Mouse (Mus musculus) frontal cortex, postnatal 10 days (tissue): ENCODE data around the gene Olfr1392.
A peak's percentile ranks its signal among the peaks of the same experiment; 100 is the strongest.
"Not testable (repeated sequence)": the region's sequence is repeated elsewhere in the genome, so short reads cannot be mapped to it uniquely, and the experiment has no call there.

Experiments used
- DNase-seq, 2 experiments: peaks; one replicate each; pipeline ENCODE4 v3.0.0; 2022; ENCODE audit warnings: low spot score in 2 of 2, mixed read lengths in 1 of 2

Gene Olfr1392

GRCm38 (mm10) chr11:49284982-49285381, at the start of gene Olfr1392:
Olfr1392 (plus strand) TSS chr11:49285282.
- DNase-seq = not testable (repeated sequence)

GRCm38 (mm10) chr11:49235459-49236207, 49.4 kb upstream of the Olfr1392 start:
- DNase-seq = no peak

DNA sequence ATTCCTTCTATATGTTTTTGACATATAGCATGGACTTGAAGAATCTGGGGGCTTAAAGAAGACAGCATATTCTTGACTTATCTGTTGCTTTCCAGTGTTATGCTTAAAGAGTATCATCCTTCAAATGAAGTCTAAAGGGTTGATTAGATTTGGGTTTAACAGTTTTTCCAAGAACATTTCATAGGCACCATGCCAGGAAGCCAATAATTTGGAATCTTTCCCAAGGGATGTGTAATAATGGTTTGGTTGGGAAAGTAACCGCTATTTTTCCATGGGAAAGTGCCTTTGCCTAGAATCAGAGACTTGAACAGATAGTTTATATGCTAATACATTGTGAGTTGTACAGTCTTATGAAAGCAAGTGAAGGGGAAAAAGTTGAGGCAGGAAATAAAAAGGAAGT, 48.2 kb upstream of the Olfr1392 start:
- no peak for DNase-seq

GRCm38 (mm10) chr11:49237532-49237931, 47.5 kb upstream of the Olfr1392 start:
- no peak for DNase-seq

DNA sequence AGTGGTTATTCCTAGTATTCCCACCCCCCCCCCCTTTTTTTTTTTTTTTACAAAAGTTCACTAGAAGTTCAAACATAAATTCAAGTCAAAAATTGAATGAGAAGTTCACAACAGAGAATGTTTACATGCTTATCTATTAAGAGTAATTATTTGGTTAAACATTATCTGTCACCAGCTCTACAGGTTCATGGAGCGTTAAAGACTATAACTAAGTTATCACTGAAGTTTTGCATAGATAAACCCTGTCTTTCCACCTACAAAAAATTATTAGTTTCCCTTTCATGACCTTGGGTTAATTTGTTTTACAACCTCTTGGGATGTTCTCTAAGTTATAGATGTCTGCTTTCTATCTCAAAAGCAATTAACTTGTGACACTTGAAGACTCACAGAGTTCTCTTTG, 44.8 kb upstream of the Olfr1392 start:
- no peak for DNase-seq

DNA sequence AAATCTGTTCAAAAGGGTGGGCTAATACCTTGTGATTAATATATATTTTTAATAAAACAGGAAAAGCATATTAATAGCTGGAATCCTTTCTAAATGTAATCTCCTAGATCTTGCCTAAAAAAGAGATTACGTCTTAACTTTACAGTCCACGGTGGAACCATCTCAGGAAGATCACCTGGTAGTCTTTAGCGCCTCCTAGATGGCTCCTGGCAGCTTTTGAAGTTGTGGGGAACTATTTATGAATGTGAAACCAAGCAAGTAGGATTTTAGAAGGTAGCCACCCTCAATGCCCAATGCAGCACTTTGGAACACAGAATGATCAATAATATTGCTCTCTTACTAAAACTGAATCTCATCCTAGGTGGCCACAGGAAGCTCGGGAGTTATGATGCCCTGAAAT, 44.2 kb upstream of the Olfr1392 start:
- DNase-seq = no peak

DNA sequence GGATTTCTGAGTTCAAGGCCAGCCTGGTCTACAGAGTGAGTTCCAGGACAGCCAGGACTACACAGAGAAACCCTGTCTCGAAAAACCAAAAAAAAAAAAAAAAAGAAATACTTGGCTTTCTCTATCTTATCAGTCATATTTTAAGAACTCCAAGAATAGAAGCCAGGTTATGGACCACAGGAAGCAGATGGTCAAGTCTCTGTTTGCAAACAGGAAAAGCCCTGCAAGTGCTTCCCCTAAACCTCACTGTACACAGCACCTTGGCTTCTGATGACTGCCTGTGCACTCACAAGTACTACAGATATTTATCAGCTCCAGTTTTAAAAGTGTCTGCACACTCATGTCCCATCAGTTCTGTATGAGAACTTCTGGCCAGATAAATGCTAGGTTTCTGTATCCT, 43.6 kb upstream of the Olfr1392 start:
- no peak for DNase-seq

DNA sequence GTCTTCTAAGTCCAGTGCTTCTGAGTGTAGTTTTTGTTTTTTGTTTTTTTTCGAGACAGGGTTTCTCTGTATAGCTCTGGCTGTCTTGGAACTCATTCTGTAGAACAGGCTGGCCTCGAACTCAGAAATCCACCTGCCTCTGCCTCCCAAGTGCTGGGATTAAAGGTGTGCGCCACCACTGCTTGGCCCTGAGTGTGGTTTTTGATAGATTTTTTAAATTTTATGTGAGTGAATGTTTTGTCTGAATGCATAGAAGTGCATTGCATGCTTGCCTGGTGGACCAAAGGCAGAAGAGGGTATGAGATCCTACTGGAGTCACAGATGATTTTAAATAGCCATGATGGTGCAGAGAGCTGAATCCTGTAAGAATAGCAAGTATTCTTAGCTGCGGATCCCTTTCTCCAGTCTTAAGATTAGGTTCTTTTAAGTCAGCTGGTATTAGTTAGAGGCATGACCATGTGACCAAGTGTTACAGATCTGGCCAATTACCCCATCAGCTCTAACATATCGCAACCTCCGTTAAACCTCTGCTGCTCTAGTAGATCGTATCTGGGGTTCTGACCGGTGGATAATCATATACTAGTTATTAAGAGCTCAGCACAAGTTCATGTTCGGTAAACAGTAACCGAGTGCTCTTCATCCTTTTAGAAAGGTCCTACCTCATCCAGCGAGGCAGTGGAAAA, 42.0 kb upstream of the Olfr1392 start:
- no peak for DNase-seq

- DNase-seq = peak; percentile 88 to 92
Measured at GRCm38 (mm10) chr11:49243727-49244594, 41.1 kb upstream of the Olfr1392 start, which contains the start of gene Mgat1. Mgat1 (plus strand) TSS chr11:49244191.

DNA sequence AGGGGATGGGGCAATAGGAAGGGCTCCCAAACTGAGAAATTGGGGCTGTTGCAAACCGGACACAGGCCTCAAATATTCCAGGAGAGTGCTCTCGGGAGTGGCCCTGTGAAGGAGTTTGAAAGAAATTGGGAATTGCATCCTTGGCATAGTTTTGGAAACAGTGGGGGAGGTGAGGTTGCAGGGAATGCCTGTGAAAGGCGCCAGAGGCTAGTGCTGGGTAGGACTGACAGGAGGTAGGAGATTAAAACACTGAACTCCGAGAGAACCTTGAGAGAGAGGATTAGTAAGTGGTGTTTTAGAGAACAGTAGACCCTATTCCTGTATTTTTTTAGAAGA, 40.5 kb upstream of the Olfr1392 start:
- DNase-seq = no peak

DNA sequence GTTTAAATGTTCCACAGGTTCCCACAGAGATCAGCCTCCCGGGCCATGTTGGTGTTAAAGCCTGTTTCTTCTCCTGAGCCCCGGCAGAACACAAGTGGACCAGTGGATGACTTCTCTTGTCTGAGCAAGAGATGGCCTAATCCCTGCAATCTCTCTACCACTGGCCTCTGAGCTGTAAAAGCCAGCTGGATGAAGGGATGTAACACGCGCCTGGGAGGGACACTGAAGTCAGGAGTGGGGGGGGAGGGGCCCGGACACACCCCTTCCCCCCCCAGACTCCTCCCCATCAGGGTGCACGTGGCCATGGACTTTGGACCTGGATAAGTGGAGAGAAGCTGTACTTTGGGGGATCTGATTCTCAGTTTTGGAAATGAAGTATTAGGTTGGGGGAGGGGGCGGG, 39.9 kb upstream of the Olfr1392 start:
- no peak for DNase-seq

- DNase-seq = no peak
Measured at GRCm38 (mm10) chr11:49245634-49246415, 39.3 kb upstream of the Olfr1392 start.

GRCm38 (mm10) chr11:49246523-49246922, 38.6 kb upstream of the Olfr1392 start:
- DNase-seq = no peak

GRCm38 (mm10) chr11:49247255-49247654, 37.8 kb upstream of the Olfr1392 start:
- no peak for DNase-seq

DNA sequence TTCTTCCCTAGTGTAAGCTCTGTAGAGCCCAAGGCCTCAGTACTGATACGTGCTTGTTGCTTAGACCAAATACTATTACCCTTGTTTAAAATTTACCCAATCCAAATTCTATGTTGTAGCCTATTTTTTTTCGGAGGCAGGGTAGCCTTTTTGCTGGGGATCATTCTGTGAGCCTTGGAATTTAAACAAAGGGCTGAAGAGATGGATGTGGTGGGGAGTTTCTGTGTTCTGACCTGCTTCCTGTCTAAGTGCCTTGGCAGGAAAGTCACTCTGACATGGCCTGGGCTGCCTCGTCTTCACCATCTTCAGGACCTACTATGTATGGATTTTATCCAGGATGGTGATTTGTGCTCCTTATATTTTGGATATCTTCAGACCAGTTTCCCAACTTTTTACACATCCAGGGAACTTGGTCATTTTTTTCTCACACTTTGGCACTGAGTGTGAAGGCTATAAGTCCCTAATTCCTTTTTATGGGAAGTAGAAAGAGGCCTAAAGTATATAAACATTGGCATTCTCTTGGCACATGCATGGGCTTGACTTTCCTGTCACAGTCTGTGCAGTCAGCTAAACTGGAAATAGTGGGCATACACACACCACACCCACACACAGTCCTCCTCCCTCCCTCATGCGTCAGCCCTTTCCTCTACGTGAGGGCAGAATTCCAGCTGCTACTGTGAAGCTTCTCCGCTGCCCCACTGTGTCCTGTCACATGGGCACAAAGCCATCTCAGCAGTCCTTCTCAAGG, 36.7 kb upstream of the Olfr1392 start:
- no peak for DNase-seq

DNA sequence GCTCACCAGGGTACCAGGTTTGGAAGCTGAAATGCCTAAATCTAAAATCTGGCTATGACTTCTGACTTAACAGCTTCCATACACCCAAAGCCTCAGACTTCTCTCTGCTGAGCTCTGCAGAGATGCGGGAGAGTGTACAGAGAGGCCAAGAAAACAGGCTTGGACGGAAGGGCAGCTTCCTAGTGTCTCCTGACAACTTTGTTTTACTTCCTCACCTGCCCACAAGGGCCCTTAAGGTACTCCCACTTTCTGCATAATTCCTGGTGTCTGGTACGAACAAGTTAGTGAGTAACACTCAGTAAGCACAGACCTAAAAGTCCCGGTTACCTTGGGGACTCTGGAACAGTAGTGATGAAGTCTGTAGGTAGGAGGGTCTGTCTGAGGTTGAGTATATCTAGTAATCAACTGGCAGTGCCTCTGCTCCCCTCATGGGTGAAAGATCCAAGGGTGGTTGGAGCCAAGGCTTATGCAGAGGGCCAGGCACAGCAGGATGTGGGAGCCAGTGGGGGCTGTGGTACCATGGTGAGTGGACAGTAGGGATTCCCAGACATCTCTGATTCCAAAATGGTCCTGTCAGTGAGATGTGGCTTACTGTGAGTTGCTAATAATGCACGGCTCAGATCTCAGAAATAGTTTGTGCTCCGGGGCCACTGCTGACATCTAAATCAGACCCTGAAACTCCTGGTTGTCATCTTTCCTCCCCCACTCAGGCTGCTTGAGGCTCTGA, 35.9 kb upstream of the Olfr1392 start:
- DNase-seq = no peak

DNA sequence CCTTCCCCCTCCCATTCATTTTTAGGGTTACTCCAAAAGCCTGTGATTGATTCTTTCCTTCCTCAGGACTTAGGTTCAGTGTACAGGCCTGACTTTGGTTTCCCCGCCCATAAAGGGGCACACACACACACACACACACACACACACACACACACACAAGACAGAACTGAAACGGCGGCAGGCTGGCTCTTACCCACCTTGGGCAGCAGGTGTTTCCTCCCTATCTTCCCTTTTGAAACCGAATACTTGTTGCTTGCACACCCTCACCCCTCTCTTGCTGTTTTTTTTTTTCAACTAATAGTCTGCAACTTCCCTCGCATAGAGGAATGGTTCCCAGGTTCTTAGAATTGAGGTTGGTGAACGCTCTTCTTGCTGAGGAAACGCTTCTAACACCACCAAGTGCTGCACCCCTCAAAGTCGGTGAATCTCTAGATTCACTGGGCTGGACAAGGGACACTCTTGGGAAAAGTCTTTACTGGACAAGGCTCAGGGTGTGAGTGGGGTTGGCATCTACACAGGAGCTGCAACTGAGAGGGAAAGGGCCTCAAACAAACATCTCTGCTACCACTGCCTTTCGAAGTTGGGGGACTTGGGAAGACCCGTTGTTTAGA, 35.2 kb upstream of the Olfr1392 start:
- DNase-seq = no peak

DNA sequence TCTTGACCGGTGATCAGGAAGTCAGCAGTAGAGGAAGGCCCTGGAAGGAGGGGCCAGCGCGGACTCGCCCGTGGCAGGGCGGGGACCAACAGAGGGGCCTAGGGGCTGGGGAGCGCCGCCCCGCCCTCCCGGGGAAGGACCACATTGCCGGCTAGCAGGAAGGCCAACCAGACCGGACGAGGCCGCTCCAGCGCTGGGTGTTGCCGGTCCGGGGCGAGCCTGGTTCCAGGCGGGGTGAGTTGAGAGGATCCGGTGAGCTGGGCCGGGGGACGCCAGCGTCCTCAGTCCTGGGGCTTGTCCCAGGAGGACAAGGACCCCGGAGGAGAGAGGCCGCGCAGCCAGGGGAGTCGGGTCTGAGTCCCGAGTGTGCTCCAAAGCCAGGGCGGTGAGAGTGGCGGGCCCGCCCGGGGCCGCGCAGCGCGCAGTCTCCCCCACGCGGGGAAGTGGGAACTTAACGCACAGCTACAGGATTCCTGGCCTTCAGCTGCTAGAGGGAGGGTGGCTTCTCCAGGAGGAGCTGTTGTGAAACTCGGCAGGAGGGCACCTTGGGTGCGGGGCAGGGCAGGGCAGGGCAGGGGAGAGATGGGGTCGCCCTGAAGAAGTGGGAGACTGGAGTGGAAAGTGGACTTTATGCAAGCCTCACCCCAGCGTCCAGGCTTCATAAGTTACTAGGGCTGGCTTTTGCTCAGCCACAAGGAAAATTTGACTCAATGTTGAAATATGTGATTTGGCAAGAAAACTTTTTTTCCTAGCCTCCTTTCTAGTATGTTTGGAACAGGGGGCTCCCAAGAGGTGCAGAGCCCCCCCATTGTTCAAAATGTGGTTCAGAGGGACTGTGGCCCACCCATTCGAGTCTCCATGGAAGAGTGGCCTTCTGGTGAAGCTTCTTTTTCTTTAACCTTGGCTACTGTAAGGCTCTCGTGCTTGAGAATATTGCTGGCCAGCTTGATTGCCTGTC, 34.4 kb upstream of the Olfr1392 start:
- DNase-seq = peak; percentile 65 to 72

DNA sequence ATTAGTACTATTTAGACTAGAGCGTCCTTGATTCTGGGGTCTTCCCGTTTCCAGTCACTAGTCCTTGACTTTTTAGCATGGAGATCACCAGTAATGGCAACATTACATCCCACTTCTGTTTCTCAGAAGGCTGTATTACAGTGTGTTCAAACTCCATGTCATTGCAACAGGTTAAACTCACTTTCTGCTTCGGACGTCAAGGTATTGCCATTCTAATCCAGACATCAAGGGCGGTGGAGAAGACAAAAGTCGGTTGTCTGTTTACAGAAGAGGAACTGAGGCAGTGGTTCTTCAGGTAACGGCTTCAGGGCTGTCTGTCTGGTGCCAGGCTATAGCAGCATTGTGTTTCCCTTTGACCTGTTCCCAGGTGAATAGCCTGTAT, 33.7 kb upstream of the Olfr1392 start:
- no peak for DNase-seq
